Mouse (Mus musculus): ENCODE data around the gene Cntnap5b.

Gene Cntnap5b

GRCm38 (mm10) chr1:100171566-100171965 is 399.0 kb downstream of the Cntnap5b start:
- no peak for DNase-seq (ENCODE audit: low spot score in 2 of 2)

- DNase-seq (ENCODE audit: low spot score in 2 of 2): no peak
Measured at GRCm38 (mm10) chr1:100180050-100180449, 407.5 kb downstream of the Cntnap5b start.

- peak; percentile 4 to 18 for DNase-seq (ENCODE audit: low spot score in 2 of 2)
Measured at GRCm38 (mm10) chr1:100231980-100232608, 459.5 kb downstream of the Cntnap5b start.

GRCm38 (mm10) chr1:100251964-100252363 is 479.4 kb downstream of the Cntnap5b start:
- DNase-seq (ENCODE audit: low spot score in 2 of 2): no peak

GRCm38 (mm10) chr1:100310687-100311086 is 538.1 kb downstream of the Cntnap5b start:
- DNase-seq (ENCODE audit: low spot score in 2 of 2): no peak

- no peak for DNase-seq (ENCODE audit: low spot score in 2 of 2)
Measured at GRCm38 (mm10) chr1:100331066-100331465, 558.5 kb downstream of the Cntnap5b start.

GRCm38 (mm10) chr1:100369415-100370113 is 597.0 kb downstream of the Cntnap5b start:
- no peak for DNase-seq (ENCODE audit: low spot score in 2 of 2)

- no peak for DNase-seq (ENCODE audit: low spot score in 2 of 2)
Measured at GRCm38 (mm10) chr1:100386252-100386651, 613.7 kb downstream of the Cntnap5b start.

- no peak for DNase-seq (ENCODE audit: low spot score in 2 of 2)
Measured at GRCm38 (mm10) chr1:100394034-100394433, 621.5 kb downstream of the Cntnap5b start.

- no peak for DNase-seq (ENCODE audit: low spot score in 2 of 2)
Measured at GRCm38 (mm10) chr1:100416658-100417224, 644.2 kb downstream of the Cntnap5b start.

- DNase-seq (ENCODE audit: low spot score in 2 of 2): no peak
Measured at GRCm38 (mm10) chr1:100430038-100430774, 657.6 kb downstream of the Cntnap5b start.

GRCm38 (mm10) chr1:100463877-100464276 is 691.3 kb downstream of the Cntnap5b start:
- DNase-seq (ENCODE audit: low spot score in 2 of 2): no peak

- DNase-seq (ENCODE audit: low spot score in 2 of 2): no peak
Measured at GRCm38 (mm10) chr1:100465226-100465625, 692.7 kb downstream of the Cntnap5b start.

GRCm38 (mm10) chr1:100467595-100467994 is 695.0 kb downstream of the Cntnap5b start:
- no peak for DNase-seq (ENCODE audit: low spot score in 2 of 2)

GRCm38 (mm10) chr1:100509866-100510265 is 737.3 kb downstream of the Cntnap5b start:
- DNase-seq (ENCODE audit: low spot score in 2 of 2): no peak
